Mouse (Mus musculus) gastrocnemius, postnatal 25 days (tissue): Measurements from ENCODE around the gene Acta1. TPM values are rescaled to one million over a fixed set of nuclear protein-coding genes. Genes with fewer than 3 reads are reported as not detected.
A peak's percentile ranks its signal among the peaks of the same experiment; 100 is the strongest.

Experiments
- DNase-seq: peaks from one replicate; pipeline ENCODE4 v3.0.0; 2022
- long read RNA-seq, 2 experiments: library from polyadenylated mRNA; stranded (forward); transcript quantifications; one replicate each; pipeline ENCODE4 v2.0.0; 2021
- total RNA-seq, 2 experiments: library from RNA; stranded (reverse); gene quantifications; 1 replicate in 1 of 2; 2 replicates in 1 of 2; pipeline ENCODE4 v1.2.3; 2021

The Acta1 gene
- total RNA-seq: over 10,000 TPM; 60,490 to 60,709 TPM
- long read RNA-seq, experiment 1, transcript Acta1-201 (7 exons, 1,446 nt): major isoform, 93,731 of 102,245 reads
- long read RNA-seq, experiment 1, partial matches to known transcripts: 7,384 of 102,245 reads
- long read RNA-seq, experiment 1, other reads (novel, unspliced or antisense): 1,130 of 102,245 reads
- long read RNA-seq, experiment 2, transcript Acta1-201 (7 exons, 1,446 nt): major isoform, 109,652 of 117,236 reads
- long read RNA-seq, experiment 2, partial matches to known transcripts: 6,338 of 117,236 reads
- long read RNA-seq, experiment 2, other reads (novel, unspliced or antisense): 1,246 of 117,236 reads

- DNase-seq: peak; percentile 92
These were observed at the start of gene Acta1 for GRCm38 (mm10) chr8:123894502-123895097. Gene Acta1, minus strand, starts transcription at chr8:123894751.

- DNase-seq: no peak
These were observed 34.5 kb upstream of the Acta1 start for GRCm38 (mm10) chr8:123929026-123929425.

GRCm38 (mm10) chr8:123925671-123926070 lies 31.1 kb upstream of the Acta1 start:
- DNase-seq: peak; percentile 57

GRCm38 (mm10) chr8:123924719-123925118 lies 30.2 kb upstream of the Acta1 start:
- DNase-seq: peak; percentile 78

GRCm38 (mm10) chr8:123914635-123915034 lies 20.1 kb upstream of the Acta1 start:
- DNase-seq: no peak

GRCm38 (mm10) chr8:123912265-123912664 lies 17.7 kb upstream of the Acta1 start:
- no peak for DNase-seq

GRCm38 (mm10) chr8:123907604-123908003 lies 13.1 kb upstream of the Acta1 start:
- DNase-seq: no peak

GRCm38 (mm10) chr8:123902653-123903052 lies 8.1 kb upstream of the Acta1 start:
- DNase-seq: no peak

GRCm38 (mm10) chr8:123899366-123899765 lies 4.8 kb upstream of the Acta1 start:
- no peak for DNase-seq

GRCm38 (mm10) chr8:123898576-123898975 lies 4.0 kb upstream of the Acta1 start:
- no peak for DNase-seq

GRCm38 (mm10) chr8:123896774-123897173 lies 2.2 kb upstream of the Acta1 start:
- DNase-seq: no peak

GRCm38 (mm10) chr8:123896366-123896761 lies 1.8 kb upstream of the Acta1 start:
- DNase-seq: no peak

- peak; percentile 76 for DNase-seq
These were observed 1.3 kb upstream of the Acta1 start for GRCm38 (mm10) chr8:123895680-123896365.

- DNase-seq: peak; percentile 82
These were observed 679 bp upstream of the Acta1 start for GRCm38 (mm10) chr8:123895230-123895629.

GRCm38 (mm10) chr8:123893413-123893812 lies 1.1 kb downstream of the Acta1 start:
- peak; percentile 52 for DNase-seq

- DNase-seq: no peak
These were observed 1.9 kb downstream of the Acta1 start for GRCm38 (mm10) chr8:123892586-123893155.

GRCm38 (mm10) chr8:123891883-123892585 lies 2.5 kb downstream of the Acta1 start:
- DNase-seq: peak; percentile 64

- peak; percentile 75 for DNase-seq
These were observed 3.3 kb downstream of the Acta1 start for GRCm38 (mm10) chr8:123891271-123891670.

- no peak for DNase-seq
These were observed 4.8 kb downstream of the Acta1 start for GRCm38 (mm10) chr8:123889797-123890196.

- DNase-seq: no peak
These were observed 6.6 kb downstream of the Acta1 start for GRCm38 (mm10) chr8:123887956-123888355.

GRCm38 (mm10) chr8:123887163-123887562 lies 7.4 kb downstream of the Acta1 start:
- DNase-seq: no peak
